Mouse (Mus musculus): ENCODE measurements around the gene Cldn10.

Gene Cldn10

GRCm38 (mm10) chr14:118827283-118827904 is 39.7 kb downstream of the Cldn10 start:
- DNase-seq (ENCODE audit: low spot score in 2 of 2) = no peak

DNA sequence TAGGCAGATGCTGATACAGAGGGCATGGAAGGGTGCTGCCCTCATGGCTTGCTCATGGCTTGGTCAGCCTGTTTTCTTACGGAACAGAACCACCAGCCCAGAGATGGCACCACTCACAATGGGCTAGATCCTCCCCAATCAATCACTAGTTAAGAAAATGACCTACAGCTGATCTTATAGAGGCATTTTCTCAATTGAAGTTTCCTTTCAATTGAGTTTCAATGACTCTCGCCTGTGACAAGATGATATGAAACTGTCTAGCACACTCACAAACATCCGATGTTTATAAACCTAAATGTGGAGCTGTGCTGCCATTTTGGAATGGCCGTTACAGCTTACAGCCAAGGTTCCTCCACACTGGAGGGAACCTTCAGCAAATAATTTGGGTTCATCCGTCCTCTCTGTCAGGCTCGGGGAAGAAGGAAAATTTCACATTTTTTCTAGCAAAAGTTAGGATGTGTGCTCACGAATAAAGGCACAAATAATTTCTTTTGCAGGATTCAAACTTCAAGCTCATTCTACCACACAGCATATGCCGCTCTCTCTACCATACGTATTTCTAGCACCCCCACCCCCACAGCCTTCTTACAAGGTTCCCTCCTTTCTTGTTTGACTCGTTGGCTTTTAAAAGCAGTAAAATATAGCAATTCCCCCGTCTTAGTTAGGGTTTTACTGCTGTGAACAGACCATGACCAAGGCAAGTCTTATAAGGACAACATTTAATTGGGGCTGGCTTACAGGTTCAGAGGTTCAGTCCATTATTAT is 41.8 kb downstream of the Cldn10 start:
- no peak for DNase-seq (ENCODE audit: low spot score in 2 of 2)

DNA sequence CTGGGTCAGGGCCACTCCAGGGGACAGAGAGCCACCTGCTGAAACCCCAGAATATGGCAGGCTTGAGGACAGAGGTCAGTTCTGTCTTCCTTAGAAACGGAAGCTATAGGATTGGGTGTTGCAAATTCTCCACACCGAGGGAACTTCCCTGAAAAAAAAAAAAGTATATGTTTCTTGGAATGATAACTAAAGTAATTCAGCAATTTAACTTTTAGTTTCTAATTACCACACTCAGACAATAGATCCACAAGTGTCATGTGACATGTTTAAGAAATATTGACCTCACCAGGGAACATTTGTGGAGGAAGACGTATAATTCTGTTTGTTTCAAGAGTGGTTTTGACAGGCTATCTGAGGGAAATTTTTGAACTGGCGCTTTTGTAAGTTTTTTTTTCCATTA is 43.9 kb downstream of the Cldn10 start:
- no peak for DNase-seq (ENCODE audit: low spot score in 2 of 2)

- DNase-seq (ENCODE audit: low spot score in 2 of 2) = no peak
Observed at GRCm38 (mm10) chr14:118833241-118833640, 45.5 kb downstream of the Cldn10 start.

GRCm38 (mm10) chr14:118834313-118834712 is 46.6 kb downstream of the Cldn10 start:
- DNase-seq (ENCODE audit: low spot score in 2 of 2) = no peak

DNA sequence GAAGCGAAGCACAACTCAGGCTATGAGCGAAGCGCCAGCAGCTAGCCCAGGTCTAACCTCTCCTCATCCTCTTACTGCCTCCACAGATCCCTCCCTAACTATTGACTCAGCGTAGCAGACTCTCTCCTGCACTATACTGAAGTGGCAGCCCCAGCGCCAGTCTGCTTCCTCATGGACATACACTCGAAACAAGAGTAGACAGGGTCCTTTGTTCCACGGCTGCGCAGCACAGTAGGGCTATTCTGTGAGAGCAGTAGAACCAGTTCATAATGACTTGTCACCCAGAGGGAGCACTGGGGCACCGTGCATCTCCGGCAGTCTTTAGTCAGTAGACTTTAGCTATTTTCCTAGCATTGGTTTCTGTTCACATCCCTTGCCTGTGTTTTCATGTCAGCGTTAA is 48.4 kb downstream of the Cldn10 start:
- no peak for DNase-seq (ENCODE audit: low spot score in 2 of 2)

DNA sequence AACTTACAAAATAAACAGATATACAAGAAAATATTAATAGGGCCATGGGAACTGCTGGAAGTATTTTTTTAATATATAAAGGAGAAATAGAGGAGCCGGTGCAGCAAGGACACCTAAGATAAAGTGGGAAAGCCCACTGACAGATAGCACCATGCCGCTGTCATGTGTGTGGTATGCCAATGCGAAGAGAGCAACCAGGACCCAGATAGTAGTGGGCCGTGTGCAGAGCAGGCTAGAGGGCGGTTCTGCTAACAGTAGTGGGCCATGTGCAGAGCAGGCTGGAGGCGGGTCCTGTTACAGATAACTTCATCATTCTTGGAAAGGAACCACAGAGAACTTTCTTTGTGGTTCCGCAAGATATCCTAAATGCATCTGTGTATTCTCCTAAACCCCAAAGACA is 49.0 kb downstream of the Cldn10 start:
- no peak for DNase-seq (ENCODE audit: low spot score in 2 of 2)

- no peak for DNase-seq (ENCODE audit: low spot score in 2 of 2)
Observed at GRCm38 (mm10) chr14:118838556-118839120, 50.9 kb downstream of the Cldn10 start.

GRCm38 (mm10) chr14:118839416-118839815 is 51.7 kb downstream of the Cldn10 start:
- no peak for DNase-seq (ENCODE audit: low spot score in 2 of 2)

DNA sequence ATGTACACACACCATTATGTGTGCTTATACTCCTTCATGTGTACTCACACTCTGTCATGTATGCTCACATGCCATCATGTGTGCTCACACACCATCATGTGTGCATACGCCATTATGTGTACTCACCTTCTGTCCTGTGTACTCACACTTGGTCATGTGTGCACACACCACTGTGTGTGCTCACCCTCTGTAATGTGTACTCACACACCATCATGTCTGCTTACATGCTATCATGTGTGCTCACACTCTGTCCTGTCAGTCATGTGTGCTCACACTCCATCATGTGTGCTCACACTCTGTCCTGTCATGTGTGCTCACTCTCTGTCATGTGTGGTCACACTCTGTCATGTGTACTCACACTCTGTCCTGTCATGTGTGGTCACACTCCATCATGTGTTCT is 52.3 kb downstream of the Cldn10 start:
- DNase-seq (ENCODE audit: low spot score in 2 of 2) = no peak

- DNase-seq (ENCODE audit: low spot score in 2 of 2) = no peak
Observed at GRCm38 (mm10) chr14:118842353-118842752, 54.6 kb downstream of the Cldn10 start.

GRCm38 (mm10) chr14:118846834-118847233 is 59.1 kb downstream of the Cldn10 start:
- no peak for DNase-seq (ENCODE audit: low spot score in 2 of 2)

- no peak for DNase-seq (ENCODE audit: low spot score in 2 of 2)
Observed at GRCm38 (mm10) chr14:118848171-118848570, 60.5 kb downstream of the Cldn10 start.

DNA sequence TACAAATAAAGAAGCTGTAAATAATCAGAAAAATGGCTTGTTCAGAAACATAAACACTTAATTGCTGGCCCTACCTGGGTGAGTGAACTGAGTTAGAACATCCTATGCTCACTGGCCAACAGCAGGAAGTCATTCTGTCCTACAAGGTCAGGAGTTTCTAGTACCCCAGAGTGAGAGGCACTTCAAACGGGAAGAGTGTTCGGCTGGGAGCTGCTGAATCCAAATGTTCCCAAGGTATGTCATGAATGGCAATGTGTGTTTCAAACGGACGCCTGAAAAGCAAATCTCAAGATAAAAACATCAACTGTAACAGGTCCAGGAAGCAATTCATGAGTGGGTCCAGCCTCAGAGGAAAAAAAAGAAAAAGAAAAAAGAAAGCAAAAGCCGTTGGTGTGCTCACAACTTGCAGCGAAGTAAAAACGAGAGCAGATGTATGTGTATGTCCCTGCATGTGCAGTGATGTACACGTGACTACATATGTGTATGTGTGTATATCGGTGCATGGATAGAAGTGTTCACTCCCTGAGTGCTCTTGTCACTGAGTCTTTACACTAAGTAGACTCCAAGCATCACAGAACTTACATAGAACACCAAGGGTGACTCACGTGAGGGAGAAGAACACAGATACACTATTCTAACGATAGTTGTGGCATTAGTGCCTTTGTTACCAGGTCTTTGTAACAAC is 62.4 kb downstream of the Cldn10 start:
- DNase-seq (ENCODE audit: low spot score in 2 of 2) = no peak

- no peak for DNase-seq (ENCODE audit: low spot score in 2 of 2)
Observed at GRCm38 (mm10) chr14:118850696-118851035, 63.0 kb downstream of the Cldn10 start.

GRCm38 (mm10) chr14:118851496-118852107 is 63.9 kb downstream of the Cldn10 start:
- DNase-seq (ENCODE audit: low spot score in 2 of 2) = no peak

GRCm38 (mm10) chr14:118854371-118855114 is 66.8 kb downstream of the Cldn10 start:
- peak; percentile 38 to 49 for DNase-seq (ENCODE audit: low spot score in 2 of 2)

- DNase-seq (ENCODE audit: low spot score in 2 of 2) = peak in 1 of 2 experiments; percentile 19
Observed at GRCm38 (mm10) chr14:118855141-118855800, 67.6 kb downstream of the Cldn10 start.

- DNase-seq (ENCODE audit: low spot score in 2 of 2) = no peak
Observed at GRCm38 (mm10) chr14:118856563-118856962, 68.9 kb downstream of the Cldn10 start.

DNA sequence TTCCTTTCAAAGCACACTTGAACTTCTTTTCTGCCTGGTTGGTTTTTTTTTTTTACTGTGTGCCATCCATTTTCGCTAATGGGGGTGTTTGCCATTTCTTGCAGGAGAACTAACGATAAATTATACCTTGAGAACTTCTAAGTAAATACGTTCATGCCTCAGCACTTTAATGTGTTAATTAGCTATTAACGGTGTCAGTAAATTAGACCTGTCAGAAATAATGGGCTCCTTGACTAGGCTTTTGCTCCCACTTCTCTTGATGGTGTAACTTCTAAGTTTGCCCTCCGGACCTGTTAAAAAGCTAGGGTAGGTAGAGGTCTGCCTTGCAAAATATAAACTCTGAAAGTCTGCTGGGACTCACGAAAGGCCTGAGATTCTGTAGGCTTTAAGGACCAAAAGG is 70.6 kb downstream of the Cldn10 start:
- DNase-seq (ENCODE audit: low spot score in 2 of 2) = no peak

DNA sequence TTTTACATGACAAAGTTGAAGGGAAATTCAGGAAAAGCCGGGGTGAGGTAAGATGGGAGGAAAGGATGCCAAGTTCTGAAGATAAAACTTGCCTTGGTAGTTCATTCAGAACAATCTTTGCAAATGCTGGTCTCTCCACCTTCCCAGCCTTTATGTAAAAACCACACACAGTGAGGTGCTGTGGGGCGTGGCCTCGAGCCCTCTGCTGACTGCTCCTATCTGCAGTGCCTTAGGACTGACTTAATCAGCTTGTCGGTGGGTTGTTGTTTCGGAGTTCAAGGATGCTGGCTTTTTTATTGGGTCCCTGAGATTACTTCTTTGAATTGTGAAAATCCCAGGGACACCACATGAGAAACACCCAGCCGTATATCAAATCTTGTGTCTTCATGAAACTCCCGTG is 74.5 kb downstream of the Cldn10 start:
- no peak for DNase-seq (ENCODE audit: low spot score in 2 of 2)

Measured in spleen, postnatal 14 days (tissue).